Mouse (Mus musculus): ENCODE results near the gene Trpm4. TPM values are rescaled to one million over a fixed set of nuclear protein-coding genes. Genes with fewer than 3 reads are reported as not detected.
"Not testable (repeated sequence)": the region's sequence is repeated elsewhere in the genome, so short reads cannot be mapped to it uniquely, and the experiment has no call there.

Trpm4 gene
- total RNA-seq (2021) = 10 to 100 TPM; 14.8 to 15.5 TPM
- long read RNA-seq, experiment 1, partial matches to known transcripts = 3 of 8 reads
- long read RNA-seq, experiment 1, other reads (novel, unspliced or antisense) = 5 of 8 reads
- long read RNA-seq, experiment 2, full-length matches to known transcripts = 2 of 14 reads
- long read RNA-seq, experiment 2, partial matches to known transcripts = 2 of 14 reads
- long read RNA-seq, experiment 2, other reads (novel, unspliced or antisense) = 10 of 14 reads

- DNase-seq (ENCODE audit: low spot score in 2 of 2) = peak; percentile 73 to 78
These were observed at the start of gene Trpm4 for GRCm38 (mm10) chr7:45333431-45333982. TSS of gene Trpm4 (minus strand) at chr7:45333780.

- peak in 1 of 2 experiments; percentile 45 for DNase-seq (ENCODE audit: low spot score in 2 of 2)
These were observed 42.5 kb upstream of the Trpm4 start for GRCm38 (mm10) chr7:45376057-45376456.

GRCm38 (mm10) chr7:45374620-45375019, 41.0 kb upstream of the Trpm4 start:
- no peak for DNase-seq (ENCODE audit: low spot score in 2 of 2)

GRCm38 (mm10) chr7:45372371-45372770, 38.8 kb upstream of the Trpm4 start:
- no peak for DNase-seq (ENCODE audit: low spot score in 2 of 2)

DNA sequence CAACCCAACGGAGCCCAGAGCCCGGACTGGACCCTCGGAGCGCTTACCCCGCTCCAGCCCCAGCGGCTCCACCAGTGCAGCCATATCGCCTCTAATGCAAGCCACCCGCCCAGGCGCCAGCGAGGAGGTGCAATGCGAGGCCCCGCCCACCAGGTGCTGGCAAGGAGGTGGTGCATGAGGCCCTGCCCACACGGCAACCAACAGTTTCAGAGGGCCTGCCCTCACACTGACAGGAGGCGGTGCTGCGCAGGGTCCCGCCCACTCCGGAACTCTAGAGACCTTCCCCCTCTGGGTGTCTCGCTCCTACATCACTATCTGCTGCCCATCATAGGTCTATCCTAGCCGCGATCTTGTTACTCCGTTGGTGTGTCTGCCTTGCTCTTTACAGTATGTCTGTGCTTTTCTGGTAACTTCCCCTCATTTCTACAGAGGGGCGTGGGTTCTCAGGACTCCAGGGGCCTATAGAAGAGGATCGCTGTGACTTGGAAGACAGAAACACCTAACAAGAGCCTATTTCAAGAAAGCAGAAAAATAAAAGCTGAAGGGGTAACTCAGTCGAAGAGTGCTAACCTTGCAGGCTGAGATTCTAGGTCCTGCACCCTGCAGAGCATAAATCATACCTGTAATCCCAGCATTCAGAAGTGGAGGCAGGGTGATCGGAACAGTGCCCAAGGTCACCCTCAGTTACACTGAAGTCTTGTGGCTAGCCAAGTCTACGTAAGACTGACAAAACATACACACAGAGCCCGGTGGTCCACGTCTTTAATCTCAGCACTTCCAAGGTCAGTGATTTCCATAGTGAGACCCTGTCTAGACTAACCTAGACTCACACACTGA, 37.1 kb upstream of the Trpm4 start, which contains the start of gene Lin7b:
Gene Lin7b (minus strand): TSS at position 109 of the 837 bp plus-strand sequence.
- DNase-seq (ENCODE audit: low spot score in 2 of 2) = peak; percentile 93 to 95

DNA sequence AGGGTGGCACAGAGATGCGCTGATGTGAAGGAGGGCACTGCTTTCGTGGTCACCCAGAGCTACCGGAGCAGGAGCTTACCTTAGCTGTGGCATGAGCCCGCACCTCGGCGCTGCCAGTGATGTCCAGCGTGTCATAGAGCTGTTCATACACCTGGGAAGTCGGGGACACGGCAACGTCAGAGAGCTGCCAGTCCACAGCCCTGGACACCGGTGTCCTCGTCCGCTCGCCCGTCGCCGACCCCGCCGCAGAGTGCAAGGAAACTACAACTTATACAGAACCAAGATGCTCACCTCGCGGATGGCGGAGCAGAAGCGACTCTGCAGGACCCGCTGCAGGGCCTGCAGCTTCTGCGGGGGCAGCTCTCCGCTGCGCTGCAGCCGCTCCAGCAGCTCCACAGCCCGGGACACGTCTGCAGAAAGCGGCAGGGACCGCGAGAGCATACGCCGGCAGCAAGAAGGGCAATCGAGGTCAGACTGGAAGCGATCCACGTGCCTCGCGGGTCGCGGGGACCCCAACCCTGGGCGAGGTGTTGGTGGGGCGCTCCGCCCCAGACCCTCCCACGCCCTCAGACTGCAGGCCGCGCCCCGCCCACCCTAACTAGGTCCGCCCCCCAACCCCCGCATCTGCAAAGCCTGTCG, 36.4 kb upstream of the Trpm4 start:
- DNase-seq (ENCODE audit: low spot score in 2 of 2) = no peak

- peak in 1 of 2 experiments; percentile 4 for DNase-seq (ENCODE audit: low spot score in 2 of 2)
These were observed 35.6 kb upstream of the Trpm4 start for GRCm38 (mm10) chr7:45369022-45369745.

DNA sequence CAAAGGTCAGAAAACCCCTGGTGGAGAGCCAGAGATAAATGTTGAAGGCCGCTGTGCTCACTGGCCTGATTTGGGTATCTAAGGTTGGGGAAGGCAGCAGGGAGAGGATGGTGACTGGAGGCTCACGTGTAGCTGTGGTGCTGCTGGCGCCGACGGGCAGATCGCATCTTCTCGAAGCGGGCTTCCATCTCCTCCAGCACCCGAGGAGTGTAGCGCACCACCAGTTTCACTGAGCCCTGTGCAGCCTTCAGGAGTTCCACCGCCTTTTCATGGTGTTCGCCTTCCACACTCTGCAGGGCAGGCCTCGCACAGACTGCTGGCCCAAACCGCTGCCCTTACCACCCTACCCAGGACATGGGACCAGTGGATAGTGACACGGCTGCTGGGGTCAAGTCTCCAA, 34.6 kb upstream of the Trpm4 start:
- DNase-seq (ENCODE audit: low spot score in 2 of 2) = no peak

DNA sequence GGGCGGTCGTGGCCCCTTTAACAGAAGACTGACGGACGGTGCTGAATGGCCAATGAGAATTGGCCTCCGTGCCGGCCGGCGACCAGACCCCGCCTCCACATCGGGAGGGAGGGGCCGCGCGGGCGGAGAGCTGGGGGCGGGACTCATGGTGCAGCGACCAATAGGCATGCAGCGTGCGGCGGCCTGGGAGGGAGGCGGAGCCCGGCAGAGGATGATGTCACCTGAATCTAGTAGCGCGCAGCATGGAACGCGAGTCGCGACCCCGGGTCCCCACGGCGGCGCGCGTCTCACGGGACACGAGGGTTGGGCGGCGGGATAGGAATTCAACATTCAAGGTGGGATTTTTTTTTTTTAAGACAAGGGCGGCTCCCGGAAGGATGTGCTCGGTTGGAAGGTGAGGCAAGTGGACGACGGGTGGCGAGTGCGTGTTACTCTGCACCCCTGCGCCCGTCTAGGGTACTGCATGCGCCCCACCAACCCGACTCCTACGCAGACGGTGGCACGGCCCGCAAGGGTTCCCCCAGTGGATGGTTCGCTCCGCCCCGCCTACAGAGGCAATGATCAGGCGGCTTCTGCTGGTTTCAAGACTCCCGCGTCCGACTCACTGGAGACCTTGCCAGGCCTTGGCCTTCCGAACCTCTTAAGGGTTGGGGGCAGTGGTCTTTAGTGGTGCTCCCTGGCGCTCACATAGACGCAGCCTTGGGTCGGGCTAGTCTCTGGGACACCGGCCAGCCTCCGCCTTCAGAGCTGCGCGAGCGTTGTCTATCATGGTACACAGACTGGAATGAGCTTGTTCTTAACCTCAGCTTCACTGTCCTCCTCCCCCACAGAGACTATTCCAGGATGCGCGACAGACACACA, 33.7 kb upstream of the Trpm4 start:
- DNase-seq (ENCODE audit: low spot score in 2 of 2) = peak; percentile 99

- no peak for DNase-seq (ENCODE audit: low spot score in 2 of 2)
These were observed 33.1 kb upstream of the Trpm4 start, which contains the start of gene Ppfia3 for GRCm38 (mm10) chr7:45366652-45367019. TSS of gene Ppfia3 (minus strand) at chr7:45367019.

DNA sequence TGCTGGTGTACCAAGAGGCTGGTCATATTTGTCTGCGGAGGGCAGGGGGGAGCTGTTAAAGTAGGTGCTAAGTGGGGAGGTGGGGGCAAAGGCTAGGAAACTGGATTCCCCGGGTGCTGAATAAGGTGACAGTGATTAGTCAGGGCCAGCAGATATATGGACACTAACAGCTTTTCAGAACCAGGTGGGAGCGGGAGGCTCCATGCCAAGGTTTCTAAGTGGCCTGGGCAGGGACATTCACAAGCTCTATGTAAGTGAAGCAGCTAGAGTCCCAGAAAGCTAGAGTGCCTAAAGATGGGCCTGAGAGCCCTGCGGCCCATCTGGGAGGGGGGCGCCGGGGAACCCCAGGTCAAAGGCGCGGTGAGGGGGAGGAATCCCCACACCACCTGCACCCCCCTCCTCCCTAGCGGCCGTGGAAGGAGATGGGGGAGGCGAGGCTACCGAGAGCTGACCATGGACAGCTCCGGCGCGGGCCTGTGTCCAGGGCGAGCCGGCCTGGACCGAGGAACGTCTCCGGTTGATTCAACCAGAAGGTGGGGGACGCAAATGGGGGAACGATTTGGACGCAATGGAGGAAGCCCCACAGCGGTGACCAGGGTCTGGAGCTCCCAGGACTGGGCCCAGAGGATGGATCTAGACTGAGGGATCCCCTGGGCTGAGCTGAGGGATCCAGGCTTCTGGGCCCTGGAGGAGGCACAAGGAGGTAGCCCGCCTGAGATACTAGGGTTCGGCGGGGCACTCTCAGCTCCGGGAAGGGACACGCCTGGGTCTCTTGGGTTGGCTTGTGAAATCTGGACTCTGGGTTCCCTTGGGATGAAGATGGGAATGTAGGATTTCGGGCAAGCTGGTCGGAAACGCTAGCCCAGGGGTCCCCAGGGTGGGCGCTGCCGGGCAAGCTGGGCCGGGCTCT, 32.4 kb upstream of the Trpm4 start:
- DNase-seq (ENCODE audit: low spot score in 2 of 2) = peak in 1 of 2 experiments; percentile 46

GRCm38 (mm10) chr7:45363983-45364382, 30.4 kb upstream of the Trpm4 start:
- no peak for DNase-seq (ENCODE audit: low spot score in 2 of 2)

DNA sequence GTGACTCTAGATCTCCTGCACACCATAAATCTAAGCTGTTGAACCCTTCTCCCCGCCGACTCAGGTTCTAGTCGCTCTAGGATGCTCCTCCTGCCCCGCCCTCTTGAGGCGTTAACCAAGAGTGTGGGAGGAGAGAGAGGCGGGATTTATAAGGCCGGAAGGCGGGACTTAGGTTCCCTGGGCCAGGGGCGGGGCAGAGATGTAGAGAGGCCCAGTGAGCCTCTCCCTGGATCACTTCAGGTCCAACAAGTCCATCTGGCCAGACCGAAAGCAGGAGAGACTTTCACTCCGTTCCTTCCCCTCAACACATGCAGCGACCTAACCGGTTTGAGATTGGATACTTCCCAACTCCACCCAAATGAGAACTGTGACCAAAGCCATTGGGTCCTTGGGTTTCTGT, 29.2 kb upstream of the Trpm4 start:
- DNase-seq (ENCODE audit: low spot score in 2 of 2) = no peak

DNA sequence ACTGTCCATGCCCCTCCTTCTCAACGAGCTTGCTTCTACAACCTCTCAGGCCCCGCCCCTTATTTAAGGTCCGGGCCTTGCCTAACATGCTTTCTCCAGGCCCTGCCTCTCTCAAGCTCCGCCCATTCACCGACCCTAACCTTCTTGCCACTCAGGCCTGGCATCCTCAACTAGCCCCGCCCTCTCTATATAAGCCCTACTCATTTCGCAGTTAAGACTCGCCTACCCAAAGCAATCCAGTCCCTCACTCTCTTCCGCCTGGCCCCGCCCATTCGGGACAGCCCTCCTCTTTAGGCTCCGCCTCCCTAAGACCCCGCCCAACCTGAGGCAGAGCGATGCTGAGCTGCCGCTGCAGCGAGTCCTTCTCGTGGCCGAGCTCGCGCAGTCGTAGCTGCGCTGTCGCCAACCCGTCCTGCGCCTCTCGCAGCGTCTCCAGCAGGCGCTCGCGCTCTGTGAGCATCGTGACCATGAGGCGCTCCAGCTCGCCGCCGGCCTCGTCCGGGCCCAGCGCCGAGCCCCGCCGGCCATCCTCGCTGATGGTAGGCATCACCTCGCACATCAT, 27.7 kb upstream of the Trpm4 start:
- peak; percentile 81 to 86 for DNase-seq (ENCODE audit: low spot score in 2 of 2)

GRCm38 (mm10) chr7:45360404-45361125, 27.0 kb upstream of the Trpm4 start:
- DNase-seq (ENCODE audit: low spot score in 2 of 2) = no peak

GRCm38 (mm10) chr7:45359081-45359480, 25.5 kb upstream of the Trpm4 start:
- not testable (repeated sequence) for DNase-seq (ENCODE audit: low spot score in 2 of 2)

DNA sequence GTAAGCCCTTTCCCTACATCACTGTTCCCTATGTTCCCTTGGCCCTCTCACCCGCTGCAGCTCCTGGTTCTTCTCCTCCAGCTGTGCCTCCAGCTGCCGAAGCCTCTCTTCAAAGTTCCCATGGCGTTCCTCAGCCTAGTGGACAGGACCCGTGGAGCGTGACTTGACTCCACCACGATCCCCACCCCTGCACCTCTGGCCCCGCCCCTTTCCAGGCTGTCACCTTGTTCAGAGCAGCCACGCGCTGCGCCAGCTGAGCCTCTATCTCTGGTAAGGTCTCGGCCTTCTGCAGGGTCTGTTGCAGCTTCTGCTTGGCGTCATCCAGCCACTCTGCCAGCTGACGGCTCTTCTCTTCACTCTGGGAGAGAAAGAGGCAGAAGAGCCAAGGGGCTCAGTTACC, 22.5 kb upstream of the Trpm4 start:
- DNase-seq (ENCODE audit: low spot score in 2 of 2) = no peak

All from layer of hippocampus, postnatal 14 days (tissue).